In the genomic region with DNA sequence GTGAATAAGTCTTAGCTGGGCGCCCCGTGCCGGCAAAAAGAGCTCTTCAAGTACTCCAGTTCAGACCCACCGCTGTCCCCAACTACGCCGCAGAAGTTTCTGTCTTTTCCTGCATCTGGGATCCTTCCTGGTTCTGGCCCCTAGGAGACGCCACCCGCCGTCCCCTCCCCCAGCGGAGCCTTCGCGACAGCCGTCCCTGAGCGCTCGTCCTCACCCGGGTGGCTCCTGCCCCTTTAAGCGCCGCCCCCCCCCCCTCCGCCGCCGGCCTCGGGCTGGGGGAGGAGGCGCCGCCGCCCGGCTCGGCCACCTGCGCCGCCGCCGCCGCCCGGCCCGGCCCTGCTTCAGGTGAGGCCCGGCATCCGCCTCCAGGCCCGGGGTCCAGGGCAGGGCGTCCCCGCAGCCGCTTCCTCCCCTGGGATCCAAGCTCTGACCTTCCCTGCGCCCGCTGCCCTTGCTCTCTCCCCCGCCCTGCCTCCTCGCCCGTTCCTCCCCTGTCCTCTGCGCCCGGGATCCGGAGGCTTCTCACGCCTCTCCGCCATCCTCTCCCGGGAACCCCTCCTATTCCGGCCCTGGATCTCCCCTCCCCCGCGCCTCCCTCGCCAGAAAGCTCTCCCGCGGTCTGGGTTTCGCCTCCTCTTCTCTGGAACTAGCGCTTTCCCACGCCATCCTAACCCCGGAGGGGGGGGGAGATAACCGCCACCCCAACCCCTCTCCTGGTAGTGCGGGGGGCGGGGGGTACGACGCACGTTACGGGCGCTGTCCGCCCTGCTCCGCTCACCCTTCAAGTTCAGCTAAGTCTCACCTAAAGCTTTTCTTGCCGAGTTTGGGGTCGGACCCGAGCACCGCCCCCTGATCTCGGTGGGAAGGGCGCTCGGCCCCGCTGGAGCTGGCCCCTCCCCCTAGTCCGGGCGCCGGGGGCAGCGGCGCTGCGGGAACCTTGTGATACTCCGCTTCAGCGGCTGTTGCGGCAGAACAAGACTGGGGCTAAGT, we compare ENCODE assay signal across 8 mouse cellular contexts. TPM values are rescaled to one million over a fixed set of nuclear protein-coding genes. Genes with fewer than 3 reads are reported as not detected.
DNase-seq lines count a peak whose midpoint lies in the region; ATAC-seq lines count a peak whose summit lies in the region.

No protein-coding gene starts in this region.

- no peaks in the 10 kb centered on the region for H3K27me3 ChIP-seq in hindbrain, embryonic 11.5 days (ENCODE audit: control insufficient read depth, insufficient read depth, low read length)

- H3K36me3 ChIP-seq in hindbrain, embryonic 11.5 days (ENCODE audit: control insufficient read depth, insufficient read depth, low read length), result peaks cover 8% of the 10 kb centered on the region
- H3K36me3 ChIP-seq in macrophage (ENCODE audit: inconsistent target), result peaks cover 22% of the 10 kb centered on the region

- DNase-seq in R1 (ENCODE audit: low read depth, low spot score), result peak; percentile 87
- peak; percentile 85 for DNase-seq in cerebellum, adult 9-11 months
- peak; percentile 84 for DNase-seq in hindbrain, embryonic 11.5 days (ENCODE audit: low spot score)
- DNase-seq in layer of hippocampus, postnatal 36 days, result peak; percentile 69 to 70
- peak; percentile 70 to 72 for DNase-seq in right cerebral cortex, adult 2 months (ENCODE audit: low spot score in 2 of 2)
- DNase-seq in urinary bladder, postnatal 10 days (ENCODE audit: low spot score), result peak; percentile 43

- peaks cover 39% of the 10 kb centered on the region for H3K79me2 ChIP-seq in macrophage (ENCODE audit: inconsistent target)

- H3K9me3 ChIP-seq in hindbrain, embryonic 11.5 days (ENCODE audit: control insufficient read depth, low read length), result no peaks in the 10 kb centered on the region

- 0% methylated on average over 65 of the region's 88 CpGs for WGBS in hindbrain, embryonic 11.5 days
- 1% methylated on average over 41 of the region's 88 CpGs for WGBS in macrophage (ENCODE audit: missing documents)

- peak overlapping the region; percentile 94 for H3K27ac ChIP-seq in hindbrain, embryonic 11.5 days (ENCODE audit: low read depth, low read length)
- H3K27ac ChIP-seq in macrophage, result peak overlapping the region; percentile 89

- H3K9ac ChIP-seq in hindbrain, embryonic 11.5 days (ENCODE audit: low read depth, low read length), result peak overlapping the region; percentile 81

- peak overlapping the region; percentile 79 for H3K4me3 ChIP-seq in hindbrain, embryonic 11.5 days (ENCODE audit: low read depth, low read length)
- peak overlapping the region; percentile 88 for H3K4me3 ChIP-seq in macrophage (ENCODE audit: inconsistent target)

- H3K4me2 ChIP-seq in hindbrain, embryonic 11.5 days (replicated peaks; ENCODE audit: low read depth, low read length), result peak overlapping the region; percentile 91

- peak; percentile 36 for ATAC-seq in frontal cortex, adult (ENCODE audit: low TSS enrichment)
- ATAC-seq in hindbrain, embryonic 11.5 days (ENCODE audit: low FRiP score), result peak; percentile 67

- peaks cover 20% of the 10 kb centered on the region for H3K4me1 ChIP-seq in hindbrain, embryonic 11.5 days (replicated peaks; ENCODE audit: control insufficient read depth, insufficient read depth, low read length)

RNA-seq across cellular contexts. Expression of a gene that starts 1.4 kb away (rescaled TPM):
- 20.0 and 37.6 TPM in 2 replicates for polyA plus RNA-seq in hindbrain, embryonic 11.5 days (2014; fragmentation: Nextera tagmentation; extraction: Ambion mirVana)
- 10 to 100 TPM; 39.9 to 46.8 TPM for total RNA-seq in layer of hippocampus, postnatal 36 days (2021)
- total RNA-seq in macrophage (2018; cell fraction: chromatin; rRNA removed), result 100 to 1,000 TPM in 21 of 26 experiments, 10 to 100 TPM in 5; 64.2 to 241 (median 179) TPM
- total RNA-seq in macrophage (2018; cell fraction: cytosol; rRNA removed), result 10 to 100 TPM; 23.9 to 57.1 (median 44.1) TPM
- 100 to 1,000 TPM in 15 of 26 experiments, 10 to 100 TPM in 11; 54.2 to 152 (median 102) TPM for total RNA-seq in macrophage (2018; cell fraction: nucleus; rRNA removed)
- 20.2 to 33.8 TPM (median 31.2 TPM) in 3 replicates for polyA plus RNA-seq in macrophage (2018)

RNA-seq across cellular contexts. Expression of a gene that starts 9.7 kb away (rescaled TPM):
- polyA plus RNA-seq in hindbrain, embryonic 11.5 days (2014; fragmentation: Nextera tagmentation; extraction: Ambion mirVana), result 2,416 and 2,461 TPM in 2 replicates
- 1,000 to 10,000 TPM; 1,628 to 1,744 TPM for total RNA-seq in layer of hippocampus, postnatal 36 days (2021)
- 100 to 1,000 TPM; 115 to 422 (median 284) TPM for total RNA-seq in macrophage (2018; cell fraction: chromatin; rRNA removed)
- 100 to 1,000 TPM; 573 to 964 (median 692) TPM for total RNA-seq in macrophage (2018; cell fraction: cytosol; rRNA removed)
- total RNA-seq in macrophage (2018; cell fraction: nucleus; rRNA removed), result 100 to 1,000 TPM; 137 to 411 (median 296) TPM
- 455 to 1,015 TPM (median 549 TPM) in 3 replicates for polyA plus RNA-seq in macrophage (2018)

RNA-seq across cellular contexts. Expression of a gene that starts 34.0 kb away (rescaled TPM):
- polyA plus RNA-seq in hindbrain, embryonic 11.5 days (2014; fragmentation: Nextera tagmentation; extraction: Ambion mirVana), result 590 and 626 TPM in 2 replicates
- 100 to 1,000 TPM; 155 to 157 TPM for total RNA-seq in layer of hippocampus, postnatal 36 days (2021)
- total RNA-seq in macrophage (2018; cell fraction: chromatin; rRNA removed), result 10 to 100 TPM; 20.4 to 59.5 (median 32.0) TPM
- 100 to 1,000 TPM; 104 to 143 (median 120) TPM for total RNA-seq in macrophage (2018; cell fraction: cytosol; rRNA removed)
- total RNA-seq in macrophage (2018; cell fraction: nucleus; rRNA removed), result 10 to 100 TPM; 32.1 to 91.0 (median 51.0) TPM
- 66.7 to 167 TPM (median 80.1 TPM) in 3 replicates for polyA plus RNA-seq in macrophage (2018)

RNA-seq across cellular contexts. Expression of a gene that starts 57.4 kb away (rescaled TPM):
- polyA plus RNA-seq in hindbrain, embryonic 11.5 days (2014; fragmentation: Nextera tagmentation; extraction: Ambion mirVana), result 858 and 879 TPM in 2 replicates
- 100 to 1,000 TPM; 338 to 342 TPM for total RNA-seq in layer of hippocampus, postnatal 36 days (2021)
- total RNA-seq in macrophage (2018; cell fraction: chromatin; rRNA removed), result 100 to 1,000 TPM in 1 of 26 experiments, 10 to 100 TPM in 25; 30.8 to 141 (median 53.1) TPM
- 100 to 1,000 TPM; 284 to 845 (median 449) TPM for total RNA-seq in macrophage (2018; cell fraction: cytosol; rRNA removed)
- 100 to 1,000 TPM in 5 of 26 experiments, 10 to 100 TPM in 21; 51.7 to 128 (median 91.8) TPM for total RNA-seq in macrophage (2018; cell fraction: nucleus; rRNA removed)
- polyA plus RNA-seq in macrophage (2018), result 676 to 712 TPM (median 694 TPM) in 3 replicates

Comparison
In these comparisons a context has a peak if more than half of its experiments do, and no peak if none do; other contexts are left out.
1. Peak in every context shown above with its lines: DNase-seq, ATAC-seq, H3K4me3 ChIP-seq and H3K27ac ChIP-seq.